Mouse (Mus musculus): Measurements from ENCODE around the gene Lrp2. TPM values are rescaled to one million over a fixed set of nuclear protein-coding genes. Genes with fewer than 3 reads are reported as not detected.

Lrp2 gene
- total RNA-seq, 2 experiments from 2014 or later: 0.59 to 1.0 TPM

DNA sequence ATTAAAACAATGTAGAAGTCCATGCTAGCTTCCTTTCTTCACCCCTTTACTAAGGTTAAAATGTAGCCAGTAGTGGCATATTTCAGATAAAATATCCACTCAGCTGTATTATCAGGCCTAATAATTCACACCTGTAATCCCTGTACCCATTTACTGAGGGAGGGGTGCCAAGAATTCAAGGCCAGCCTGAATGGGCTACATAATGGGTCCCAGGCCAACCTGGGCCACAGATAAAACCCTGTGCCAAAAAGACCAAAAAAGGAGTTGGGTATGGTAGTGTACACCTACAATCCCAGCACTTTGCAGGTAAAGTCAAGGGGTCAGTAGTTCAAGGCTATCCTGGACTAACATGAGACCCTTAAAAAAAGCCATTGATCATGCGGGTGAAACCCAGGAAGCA, 9.3 kb downstream of the Lrp2 start:
- Histone ChIP-seq H3K4me3 (no peak overlapping the region), H3K27ac (no peak overlapping the region)
- TF ChIP-seq CTCF (conservative IDR thresholded peaks at IDR 0.05): no peak
- no peak for DNase-seq (ENCODE audit: low spot score in 2 of 2)

DNA sequence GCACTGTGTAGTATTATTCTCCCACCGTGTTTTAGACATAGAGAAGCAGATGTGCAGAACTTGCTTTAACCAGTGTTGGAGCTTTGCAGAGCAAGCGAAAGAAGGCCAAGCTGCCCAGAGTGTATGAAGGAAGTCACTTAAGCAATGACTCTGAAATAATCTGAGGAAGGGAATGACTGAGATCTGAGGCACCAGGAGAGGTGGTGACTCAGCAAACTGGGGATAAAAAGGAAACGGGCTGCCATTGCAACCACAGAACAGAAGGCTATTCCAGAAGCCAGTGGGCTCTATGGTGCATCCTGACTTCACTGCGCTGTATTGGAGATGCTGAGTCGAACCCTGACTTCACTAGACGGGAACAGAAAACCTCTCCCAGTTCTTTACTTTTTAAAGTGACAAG, 10.9 kb downstream of the Lrp2 start:
- Histone ChIP-seq H3K4me3 (no peak overlapping the region), H3K27ac (no peak overlapping the region)
- no peak for DNase-seq (ENCODE audit: low spot score in 2 of 2)
- TF ChIP-seq CTCF (conservative IDR thresholded peaks at IDR 0.05): no peak

DNA sequence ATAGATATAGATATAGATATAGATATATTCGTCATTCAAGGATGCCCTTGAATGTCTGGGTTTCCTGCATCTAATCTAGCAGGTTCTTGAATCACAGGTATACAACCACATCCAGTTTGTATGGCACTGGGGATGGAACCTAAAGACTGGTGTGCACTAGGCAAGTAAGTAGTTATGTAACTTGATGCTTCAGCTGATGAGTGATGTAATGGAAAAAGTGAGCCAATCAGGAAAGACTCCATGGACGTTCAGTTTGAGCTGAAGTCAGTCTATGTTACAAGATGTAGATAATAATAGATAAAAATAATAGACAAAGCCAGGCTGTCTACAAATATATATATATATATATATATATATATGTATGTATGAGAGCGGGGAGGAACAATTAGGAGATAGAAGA, 11.6 kb downstream of the Lrp2 start:
- no peak for TF ChIP-seq CTCF (conservative IDR thresholded peaks at IDR 0.05)

DNA sequence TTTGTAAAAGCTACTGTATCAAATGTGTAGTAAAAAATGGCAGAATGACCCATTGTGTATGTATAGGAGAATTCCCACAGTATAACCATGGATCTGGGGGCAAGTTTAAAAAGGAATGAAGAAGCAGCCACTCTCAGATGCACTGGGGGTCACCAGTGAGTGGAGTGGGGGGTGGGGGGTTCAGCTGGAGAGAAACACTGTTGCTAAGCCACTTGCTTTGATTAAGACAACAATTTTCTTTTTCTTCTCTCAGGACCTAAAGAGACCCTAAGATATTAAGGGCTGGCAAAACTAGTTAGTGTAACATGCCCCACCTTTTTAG, 12.2 kb downstream of the Lrp2 start:
- H3K27ac ChIP-seq: no peak overlapping the region
- no peak for TF ChIP-seq CTCF (conservative IDR thresholded peaks at IDR 0.05)
- DNase-seq (ENCODE audit: low spot score in 2 of 2): no peak
- no peak overlapping the region for H3K4me3 ChIP-seq

More for the DNA sequence above, 11.6 kb downstream of the Lrp2 start:
- Histone ChIP-seq H3K27ac (no peak overlapping the region), H3K4me3 (no peak overlapping the region)
- no peak for DNase-seq (ENCODE audit: low spot score in 2 of 2)

- no peak overlapping the region for H3K4me3 ChIP-seq
- DNase-seq (ENCODE audit: low spot score in 2 of 2): no peak
- TF ChIP-seq CTCF (conservative IDR thresholded peaks at IDR 0.05): no peak
- no peak overlapping the region for H3K27ac ChIP-seq
These were observed 12.7 kb downstream of the Lrp2 start for GRCm38 (mm10) chr2:69573038-69573732.

- no peak overlapping the region for H3K27ac ChIP-seq
- TF ChIP-seq CTCF (conservative IDR thresholded peaks at IDR 0.05): no peak
- no peak for DNase-seq (ENCODE audit: low spot score in 2 of 2)
- no peak overlapping the region for H3K4me3 ChIP-seq
These were observed 15.3 kb downstream of the Lrp2 start for GRCm38 (mm10) chr2:69570556-69570955.

DNA sequence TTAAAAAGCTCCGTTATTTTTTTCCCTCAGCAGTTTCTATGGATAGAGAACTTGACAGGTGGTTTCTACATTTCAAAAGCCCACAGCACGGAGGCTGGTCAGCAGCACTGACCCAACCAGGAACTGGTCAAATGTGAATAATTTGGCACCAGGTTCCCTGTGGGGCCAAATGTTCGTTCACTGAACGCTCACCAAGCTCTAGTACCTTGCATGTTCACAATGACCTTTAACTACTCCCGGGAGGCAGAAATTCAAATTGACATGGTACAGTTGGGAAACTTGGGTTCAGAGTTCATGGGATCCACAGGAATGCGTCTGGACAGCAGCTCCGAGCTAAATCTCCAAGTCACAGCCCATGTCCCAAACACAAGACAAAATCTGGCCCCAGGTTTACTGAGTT, 19.6 kb downstream of the Lrp2 start:
- no peak for TF ChIP-seq CTCF (conservative IDR thresholded peaks at IDR 0.05)
- no peak for DNase-seq (ENCODE audit: low spot score in 2 of 2)
- Histone ChIP-seq H3K4me3 (no peak overlapping the region), H3K27ac (no peak overlapping the region)

- DNase-seq (ENCODE audit: low spot score in 2 of 2): no peak
These were observed 22.4 kb downstream of the Lrp2 start for GRCm38 (mm10) chr2:69563492-69563891.

DNA sequence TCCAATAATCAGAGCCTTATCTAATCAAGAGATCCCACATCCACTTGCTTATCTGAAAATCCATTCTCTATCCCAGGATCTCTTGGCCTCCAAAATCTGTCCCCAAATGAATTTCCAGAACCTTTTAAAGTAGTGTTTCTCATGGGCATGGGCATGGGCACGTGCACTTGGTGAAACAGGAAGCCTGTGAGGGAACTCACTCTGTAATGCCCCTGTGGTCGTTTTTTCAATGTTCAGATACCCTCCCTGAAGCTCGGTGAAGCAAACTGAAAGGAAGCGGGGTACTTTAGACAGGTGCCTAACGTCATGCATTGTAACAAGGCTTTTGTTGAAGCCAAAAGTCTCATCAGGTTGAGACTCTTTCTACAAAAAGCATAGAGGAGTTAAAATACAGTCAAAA, 23.1 kb downstream of the Lrp2 start:
- no peak for DNase-seq (ENCODE audit: low spot score in 2 of 2)
- Histone ChIP-seq H3K27ac (no peak overlapping the region), H3K4me3 (no peak overlapping the region)
- TF ChIP-seq CTCF (conservative IDR thresholded peaks at IDR 0.05): no peak

More at GRCm38 (mm10) chr2:69563492-69563891, 22.4 kb downstream of the Lrp2 start:
- Histone ChIP-seq H3K27ac (no peak overlapping the region), H3K4me3 (no peak overlapping the region)
- TF ChIP-seq CTCF (conservative IDR thresholded peaks at IDR 0.05): no peak

GRCm38 (mm10) chr2:69560221-69560620, 25.6 kb downstream of the Lrp2 start:
- Histone ChIP-seq H3K4me3 (no peak overlapping the region), H3K27ac (no peak overlapping the region)
- no peak for DNase-seq (ENCODE audit: low spot score in 2 of 2)
- no peak for TF ChIP-seq CTCF (conservative IDR thresholded peaks at IDR 0.05)

- TF ChIP-seq CTCF (conservative IDR thresholded peaks at IDR 0.05): no peak
- no peak overlapping the region for H3K4me3 ChIP-seq
- H3K27ac ChIP-seq: no peak overlapping the region
- no peak for DNase-seq (ENCODE audit: low spot score in 2 of 2)
These were observed 26.5 kb downstream of the Lrp2 start for GRCm38 (mm10) chr2:69559380-69559779.

DNA sequence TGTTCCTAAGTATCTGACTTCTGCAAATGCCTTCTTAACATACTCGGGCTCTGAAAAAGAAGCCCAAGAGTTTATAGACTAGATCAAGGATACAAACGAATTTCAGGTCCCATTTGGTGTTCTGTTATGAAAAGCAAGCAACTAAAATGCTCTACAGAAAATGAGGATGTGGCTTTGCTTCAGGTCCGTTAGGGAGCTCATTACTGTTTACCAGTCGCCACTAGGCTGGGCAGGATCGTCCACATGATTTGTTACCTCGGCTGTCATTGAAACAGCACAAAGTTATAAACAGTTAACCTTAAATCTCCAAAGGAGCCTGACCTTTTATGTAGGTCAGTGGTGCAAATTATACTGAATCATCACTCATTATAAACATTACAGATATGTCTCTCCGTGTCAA, 29.2 kb downstream of the Lrp2 start:
- H3K27ac ChIP-seq: no peak overlapping the region
- no peak overlapping the region for H3K4me3 ChIP-seq
- DNase-seq (ENCODE audit: low spot score in 2 of 2): no peak
- no peak for TF ChIP-seq CTCF (conservative IDR thresholded peaks at IDR 0.05)

GRCm38 (mm10) chr2:69551639-69552038, 34.2 kb downstream of the Lrp2 start:
- H3K4me3 ChIP-seq: no peak overlapping the region

GRCm38 (mm10) chr2:69546823-69547222, 39.0 kb downstream of the Lrp2 start:
- H3K4me3 ChIP-seq: no peak overlapping the region
- TF ChIP-seq CTCF (conservative IDR thresholded peaks at IDR 0.05): no peak
- no peak for DNase-seq (ENCODE audit: low spot score in 2 of 2)
- no peak overlapping the region for H3K27ac ChIP-seq

More at GRCm38 (mm10) chr2:69551639-69552038, 34.2 kb downstream of the Lrp2 start:
- DNase-seq (ENCODE audit: low spot score in 2 of 2): no peak
- no peak overlapping the region for H3K27ac ChIP-seq
- TF ChIP-seq CTCF (conservative IDR thresholded peaks at IDR 0.05): no peak
